Mouse (Mus musculus): ENCODE measurements around the gene Atpaf2.

- no peak for TF ChIP-seq CTCF (IDR thresholded peaks at IDR 0.05; ENCODE audit: insufficient read depth, low read depth, low read length)
- TF ChIP-seq POLR2A (IDR thresholded peaks at IDR 0.05; ENCODE audit: insufficient read depth, low read depth, low read length) = no peak
Measured at GRCm38 (mm10) chr11:60369448-60369847, 48.8 kb downstream of the Atpaf2 start.
